Comparison of ENCODE assay signal across 8 mouse cellular contexts in the genomic region with DNA sequence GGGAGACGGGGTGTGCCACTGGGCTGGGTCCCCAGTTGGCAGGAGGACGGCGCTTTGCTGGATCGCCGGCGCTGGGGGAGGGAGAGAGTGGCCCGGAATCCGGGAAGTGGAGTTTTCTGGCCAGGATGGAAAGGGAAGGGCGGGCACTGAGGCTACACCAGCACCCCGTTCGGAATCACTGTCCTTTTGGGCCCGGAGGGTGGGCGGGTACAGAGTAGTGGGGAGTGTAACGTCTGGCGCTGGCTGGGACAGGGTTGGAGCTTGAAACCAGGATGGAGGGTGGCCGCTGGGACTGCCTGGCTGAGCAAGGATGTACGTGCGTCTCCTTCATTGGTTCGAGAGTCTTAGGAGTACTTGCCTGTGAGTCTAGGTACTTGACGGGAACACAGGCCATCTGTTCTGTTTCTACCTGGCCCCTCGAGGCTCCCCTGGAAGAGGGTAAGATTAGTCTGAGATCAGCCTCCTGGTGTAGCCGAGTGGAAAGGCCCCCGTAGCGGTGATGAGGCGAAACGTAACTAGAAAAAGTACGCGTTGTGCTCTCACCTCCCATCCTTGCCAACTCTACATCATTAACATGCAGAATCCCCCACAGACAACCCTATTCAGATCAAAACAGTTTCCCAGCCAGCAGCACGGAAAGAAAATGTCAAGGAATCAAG. TPM values are rescaled to one million over a fixed set of nuclear protein-coding genes. Genes with fewer than 3 reads are reported as not detected.
DNase-seq lines count a peak whose midpoint lies in the region; ATAC-seq lines count a peak whose summit lies in the region.

No protein-coding gene starts in this region.

- H3K9ac ChIP-seq in intestine, embryonic 15.5 days, result peak overlapping the region; percentile 94

- no peaks in the 10 kb centered on the region for H3K9me3 ChIP-seq in intestine, embryonic 15.5 days
- H3K9me3 ChIP-seq in midbrain, embryonic 10.5 days (replicated peaks), result peaks cover 13% of the 10 kb centered on the region

- peak; percentile 14 for DNase-seq in T-cell, adult 2 months (ENCODE audit: low spot score)
- DNase-seq in embryo, embryonic 10.5 days (ENCODE audit: low spot score), result peak; percentile 58
- DNase-seq in gastrocnemius, postnatal 25 days, result peak; percentile 75
- peak; percentile 60 for DNase-seq in left cerebral cortex, postnatal 4 days
- DNase-seq in midbrain, embryonic 10.5 days (ENCODE audit: low spot score), result peak; percentile 59
- peak; percentile 27 to 40 for DNase-seq in spleen, adult 18-20 months

- peak overlapping the region; percentile 90 for H3K27ac ChIP-seq in intestine, embryonic 15.5 days
- peak overlapping the region; percentile 97 for H3K27ac ChIP-seq in midbrain, embryonic 10.5 days (replicated peaks)

- peaks cover 12% of the 10 kb centered on the region for H3K4me1 ChIP-seq in intestine, embryonic 15.5 days (replicated peaks)
- peaks cover 51% of the 10 kb centered on the region for H3K4me1 ChIP-seq in midbrain, embryonic 10.5 days

- intact Hi-C loops in left cerebral cortex, postnatal 4 days (cut with DNase I), result loop anchor here (10.0 kb wide), 2 partner anchors 73 to 197 kb away; no protein-coding TSS in a partner anchor

- peak overlapping the region; percentile 83 for H3K4me2 ChIP-seq in intestine, embryonic 15.5 days (replicated peaks)

- under 1% methylated on average over 29 of the region's 29 CpGs for WGBS in intestine, embryonic 15.5 days
- under 1% methylated on average over 29 of the region's 29 CpGs for WGBS in midbrain, embryonic 10.5 days

- no peaks in the 10 kb centered on the region for H3K36me3 ChIP-seq in intestine, embryonic 15.5 days
- H3K36me3 ChIP-seq in midbrain, embryonic 10.5 days, result peaks cover 27% of the 10 kb centered on the region

- H3K27me3 ChIP-seq in intestine, embryonic 15.5 days (replicated peaks), result no peaks in the 10 kb centered on the region
- no peaks in the 10 kb centered on the region for H3K27me3 ChIP-seq in midbrain, embryonic 10.5 days (ENCODE audit: low read depth, poor library complexity, severe bottlenecking)

- peak overlapping the region; percentile 92 for H3K4me3 ChIP-seq in intestine, embryonic 15.5 days (replicated peaks)
- peak overlapping the region; percentile 99 for H3K4me3 ChIP-seq in midbrain, embryonic 10.5 days

- ATAC-seq in intestine, embryonic 15.5 days, result peak; percentile 41
- no peak for ATAC-seq in monocyte, adult 5-6 weeks (replicated peaks; ENCODE audit: insufficient number of reproducible peaks, low FRiP score, low TSS enrichment, poor library complexity, severe bottlenecking)

RNA-seq across cellular contexts. Expression of a gene that starts 1.1 kb away (rescaled TPM):
- 100 to 1,000 TPM in 1 of 2 experiments, 10 to 100 TPM in 1; 98.9 to 100 TPM for total RNA-seq in gastrocnemius, postnatal 25 days (2021)
- polyA plus RNA-seq in intestine, embryonic 15.5 days (2015; fragmentation: Nextera tagmentation; extraction: Ambion mirVana), result 13.5 and 14.0 TPM in 2 replicates
- total RNA-seq in left cerebral cortex, postnatal 4 days (2021), result 10 to 100 TPM; 68.1 to 70.5 TPM
- 19.8 and 21.3 TPM in 2 replicates for polyA plus RNA-seq in midbrain, embryonic 10.5 days (2016; fragmentation: Nextera tagmentation; extraction: Ambion mirVana)
- total RNA-seq in monocyte, adult 5-6 weeks (2017), result 9.9 to 21.5 TPM (median 17.3 TPM) in 3 replicates

Comparison
In these comparisons a context has a peak if more than half of its experiments do, and no peak if none do; other contexts are left out.
1. DNase-seq: peak in every context shown above with its lines; median percentile 75 in gastrocnemius, postnatal 25 days; 60 in left cerebral cortex, postnatal 4 days; 59 in midbrain, embryonic 10.5 days; 58 in embryo, embryonic 10.5 days; 34 in spleen, adult 18-20 months; 14 in T-cell, adult 2 months.